Mouse (Mus musculus) stomach, embryonic 16.5 days (tissue): ENCODE results near the gene Cel. TPM values are rescaled to one million over a fixed set of nuclear protein-coding genes. Genes with fewer than 3 reads are reported as not detected.
A peak's percentile ranks its signal among the peaks of the same experiment; 100 is the strongest.

ENCODE experiments used
- ATAC-seq: fragments of 200-750 bp; cut with Nextera tagmentation; 2 replicates; pipeline ENCODE4 v1.8.0; 2017; ENCODE audit warnings: moderate number of reproducible peaks, moderate TSS enrichment; ENCODE audit not compliant: insufficient read depth, low FRiP score
- H3K27ac ChIP-seq: fragments of 300-500 bp; sonication (generic); 2 replicates; pipeline ENCODE4 v1.5.1; 2014; ENCODE audit warnings: low read length
- H3K27me3 ChIP-seq: fragments of 300-500 bp; sonication (generic); 2 replicates; pipeline ENCODE4 v1.6.1; 2014; ENCODE audit warnings: low read length, control low read depth, mixed read lengths; ENCODE audit not compliant: control insufficient read depth, insufficient read depth
- H3K36me3 ChIP-seq: fragments of 300-500 bp; sonication (generic); 2 replicates; pipeline ENCODE4 v1.6.1; 2014; ENCODE audit warnings: low read length; ENCODE audit not compliant: control insufficient read depth, insufficient read depth
- H3K4me1 ChIP-seq: fragments of 300-500 bp; sonication (generic); 2 replicates; pipeline ENCODE4 v1.6.1; 2014; ENCODE audit warnings: low read length, control low read depth, mixed read lengths; ENCODE audit not compliant: control insufficient read depth, insufficient read depth
- H3K4me2 ChIP-seq: fragments of 300-500 bp; sonication (generic); 2 replicates; pipeline ENCODE4 v1.6.1; 2014; ENCODE audit warnings: low read depth, low read length, mixed read lengths
- H3K4me3 ChIP-seq: fragments of 300-500 bp; sonication (generic); replicated peaks from 2 replicates; pipeline ENCODE4 v1.5.1; 2014; ENCODE audit warnings: mild to moderate bottlenecking, low read length
- H3K9ac ChIP-seq: fragments of 300-500 bp; sonication (generic); 2 replicates; pipeline ENCODE4 v1.6.1; 2014; ENCODE audit warnings: low read length
- H3K9me3 ChIP-seq: fragments of 300-500 bp; sonication (generic); replicated peaks from 2 replicates; pipeline ENCODE4 v1.6.1; 2016; ENCODE audit warnings: low read length, control low read depth; ENCODE audit not compliant: control insufficient read depth
- WGBS: fragments of 180-500 bp; shearing (Covaris S2); extraction: QIAGEN DNeasy Blood & Tissue Kit; methylation state at CpG from one replicate; pipeline ENCODE4 v1.1.7; 2014; 5-methylcytosine and 5-hydroxymethylcytosine counted together
- polyA plus RNA-seq: library from polyadenylated mRNA; unstranded; fragments of >200 nt; fragmentation: Nextera tagmentation; extraction: Ambion mirVana; gene quantifications from 2 replicates; pipeline ENCODE4 v1.2.1, GENCODE M21; 2015

The Cel gene
- polyA plus RNA-seq, 1 experiment from 2014 or later = 562 TPM

DNA sequence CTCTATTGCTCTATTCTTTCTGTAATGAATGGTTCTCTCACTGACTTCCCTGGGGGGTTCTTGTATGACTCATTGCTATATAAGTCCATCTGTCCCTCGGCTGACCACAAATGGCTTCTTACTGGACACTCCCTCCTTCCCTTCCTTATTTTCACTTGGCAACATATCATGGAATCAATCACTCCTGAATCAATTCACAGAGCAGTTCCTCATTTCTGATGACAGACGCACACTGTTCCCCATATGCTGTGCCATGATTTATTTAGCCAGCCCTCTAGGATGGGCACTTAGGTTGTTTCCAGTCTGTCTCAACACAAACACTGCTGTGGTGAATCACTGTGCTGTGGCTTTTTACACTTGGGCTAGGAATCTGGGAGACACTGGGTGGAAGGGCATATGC is 28.3 kb upstream of the Cel start:
- H3K4me2 ChIP-seq = no peak overlapping the region
- H3K27me3 ChIP-seq = no peaks in the 10 kb centered on the region
- 57% methylated on average over 2 of the region's 2 CpGs for WGBS
- no peak for ATAC-seq
- no peak overlapping the region for H3K27ac ChIP-seq
- no peak overlapping the region for H3K9ac ChIP-seq
- no peak overlapping the region for H3K4me3 ChIP-seq
- no peaks in the 10 kb centered on the region for H3K4me1 ChIP-seq
- no peaks in the 10 kb centered on the region for H3K9me3 ChIP-seq
- H3K36me3 ChIP-seq = no peaks in the 10 kb centered on the region

DNA sequence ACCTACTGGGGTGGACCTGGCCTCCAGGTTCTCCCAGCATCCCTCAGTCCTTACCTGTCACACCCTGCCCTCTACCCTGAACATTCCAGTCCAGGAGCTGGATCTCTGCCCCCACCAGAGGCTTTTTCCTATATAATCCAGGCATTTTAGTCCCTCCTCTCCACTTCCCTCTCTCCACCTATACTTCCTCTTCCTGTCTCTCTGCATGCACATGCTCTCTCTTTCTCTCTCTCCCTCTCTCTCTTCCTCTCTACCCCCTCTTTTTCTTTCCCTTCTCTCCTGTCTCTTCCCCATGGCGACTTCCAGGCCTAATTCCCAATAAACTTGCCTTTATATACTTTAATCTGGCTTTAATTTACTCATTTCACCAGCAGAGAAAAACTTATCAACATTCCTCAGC is 25.4 kb upstream of the Cel start:
- no peak overlapping the region for H3K27ac ChIP-seq
- H3K4me3 ChIP-seq = no peak overlapping the region
- no peaks in the 10 kb centered on the region for H3K36me3 ChIP-seq
- H3K27me3 ChIP-seq = no peaks in the 10 kb centered on the region
- no peak overlapping the region for H3K9ac ChIP-seq
- no peak overlapping the region for H3K4me2 ChIP-seq
- no peak for ATAC-seq
- no peaks in the 10 kb centered on the region for H3K9me3 ChIP-seq
- 27% methylated on average over 1 of the region's 1 CpGs for WGBS
- no peaks in the 10 kb centered on the region for H3K4me1 ChIP-seq

DNA sequence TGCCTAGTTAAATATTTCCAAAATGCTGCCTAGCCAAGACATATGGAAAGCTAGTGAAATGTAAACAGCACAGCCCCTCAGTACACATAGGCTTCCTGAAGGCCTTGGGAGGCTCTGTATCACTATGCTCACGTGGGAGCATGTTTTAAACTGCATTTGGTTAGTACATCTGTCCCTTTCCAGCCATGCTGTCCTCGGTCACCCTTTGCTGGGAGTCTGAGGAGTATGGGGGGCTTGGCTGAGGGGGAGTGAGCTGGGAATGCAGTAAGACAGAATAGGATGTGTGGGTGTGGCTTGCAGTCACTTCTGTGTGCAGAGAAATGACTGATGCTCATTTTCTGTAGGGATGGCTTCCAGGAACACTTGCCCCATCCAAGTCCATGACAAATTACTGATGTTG is 22.5 kb upstream of the Cel start:
- Histone ChIP-seq H3K4me3 (no peak overlapping the region), H3K4me2 (no peak overlapping the region), H3K9ac (no peak overlapping the region), H3K36me3 (no peaks in the 10 kb centered on the region), H3K27ac (no peak overlapping the region), H3K9me3 (no peaks in the 10 kb centered on the region), H3K4me1 (peaks cover 4% of the 10 kb centered on the region; the same call in 1 of the 2 replicates), H3K27me3 (no peaks in the 10 kb centered on the region)
- WGBS = 28% methylated on average over 2 of the region's 2 CpGs
- ATAC-seq = no peak

DNA sequence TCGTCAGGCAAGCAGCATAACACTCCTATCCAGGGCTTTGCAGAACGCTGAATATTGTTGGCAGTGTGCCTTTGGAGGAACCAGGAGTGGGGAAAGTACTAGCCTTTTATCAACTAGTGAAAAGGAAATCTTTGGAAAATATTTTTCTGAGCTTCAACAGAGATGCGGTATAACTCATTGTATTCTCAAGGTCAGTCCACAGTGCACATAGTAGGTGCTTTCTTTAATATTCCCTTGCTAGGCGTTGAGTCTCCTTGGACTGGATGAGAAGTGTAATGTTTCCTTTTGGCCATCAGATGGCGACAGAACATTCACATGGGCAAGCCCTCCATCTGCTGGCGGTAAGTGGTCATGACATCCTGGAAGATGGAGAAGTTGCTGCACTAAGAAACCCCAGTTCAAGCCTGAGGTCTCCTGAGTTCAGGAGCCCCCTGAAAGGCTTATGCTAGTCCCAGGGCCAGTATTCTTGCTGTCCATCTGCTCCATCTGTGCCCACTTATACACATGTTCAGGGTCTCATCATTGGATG is 21.9 kb upstream of the Cel start:
- Histone ChIP-seq H3K27me3 (no peaks in the 10 kb centered on the region), H3K9ac (no peak overlapping the region), H3K4me2 (no peak overlapping the region), H3K27ac (no peak overlapping the region), H3K36me3 (no peaks in the 10 kb centered on the region), H3K4me1 (peaks cover 4% of the 10 kb centered on the region; the same call in 1 of the 2 replicates), H3K9me3 (no peaks in the 10 kb centered on the region), H3K4me3 (no peak overlapping the region)
- 18% methylated on average over 6 of the region's 6 CpGs for WGBS
- ATAC-seq = no peak

DNA sequence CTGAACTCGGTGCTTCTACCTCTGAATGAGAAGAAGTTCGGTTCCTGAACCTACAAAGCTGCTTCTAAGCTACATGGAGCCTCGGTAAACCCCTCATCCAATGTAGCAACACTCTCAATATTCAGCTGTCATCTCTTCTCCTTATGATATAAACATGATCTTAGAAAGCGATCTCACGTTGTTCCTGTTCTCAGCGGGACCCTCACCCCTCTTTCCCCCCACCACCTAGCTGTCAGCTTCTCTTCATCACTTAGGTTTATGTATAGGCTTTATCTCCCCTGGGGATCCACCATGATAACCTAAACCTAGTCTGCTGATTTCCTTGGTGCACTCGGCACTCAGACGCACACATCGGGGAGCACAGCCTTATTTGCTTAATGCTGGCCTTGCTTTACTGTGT is 20.4 kb upstream of the Cel start, which contains the start of gene Gtf3c5:
Gene Gtf3c5, minus strand, starts transcription at position 101 of the 400 bp plus-strand sequence.
- 75% methylated on average over 9 of the region's 9 CpGs for WGBS
- no peak for ATAC-seq
- H3K9ac ChIP-seq = peak within 1 kb of the TSS; percentile 82
- peak within 1 kb of the TSS; percentile 80 for H3K4me3 ChIP-seq
- H3K4me2 ChIP-seq = peak within 1 kb of the TSS; percentile 67
- no peaks in the 10 kb centered on the region for H3K36me3 ChIP-seq
- H3K27me3 ChIP-seq = no peaks in the 10 kb centered on the region
- peaks cover 4% of the 10 kb centered on the region; the same call in 1 of the 2 replicates for H3K4me1 ChIP-seq
- peak within 1 kb of the TSS; percentile 86 for H3K27ac ChIP-seq
- no peaks in the 10 kb centered on the region for H3K9me3 ChIP-seq

DNA sequence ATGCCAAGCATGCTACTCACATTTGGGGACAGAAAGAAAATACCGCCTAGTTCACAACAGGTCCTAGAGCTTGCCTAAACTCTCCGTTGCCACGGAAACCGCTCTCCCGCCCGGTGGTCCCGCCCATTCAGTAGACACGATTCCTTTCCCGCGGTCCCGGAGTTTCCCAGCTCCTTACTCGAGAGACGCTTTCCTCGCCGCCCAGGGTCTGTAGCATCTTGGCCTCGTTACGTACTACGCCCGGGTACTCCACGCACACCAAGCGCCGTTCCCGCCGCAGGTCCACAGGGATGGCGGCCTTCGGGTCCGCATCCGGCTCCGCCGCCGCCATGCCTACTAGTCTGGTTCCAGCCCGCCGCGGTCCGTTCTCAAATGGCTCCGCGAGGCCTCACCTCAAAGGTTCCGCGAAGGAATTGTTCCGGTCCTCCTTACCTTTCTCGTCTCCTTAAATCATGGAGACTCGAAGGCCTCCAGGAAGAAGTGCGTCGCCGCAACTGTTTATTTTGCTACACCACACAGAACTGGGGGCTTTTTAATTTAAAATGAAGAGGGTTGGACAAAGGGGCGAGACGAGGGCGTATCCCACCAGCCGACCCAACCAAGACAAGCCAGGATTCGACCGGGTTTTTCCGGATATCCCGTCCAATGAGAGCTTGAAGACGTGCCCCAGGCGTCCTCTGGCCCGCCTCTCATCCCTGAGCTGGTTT is 19.6 kb upstream of the Cel start:
- Histone ChIP-seq H3K9ac (peak overlapping the region; percentile 82), H3K27ac (peak overlapping the region; percentile 86), H3K4me3 (peak overlapping the region; percentile 80), H3K9me3 (no peaks in the 10 kb centered on the region), H3K4me1 (peaks cover 4% of the 10 kb centered on the region; the same call in 1 of the 2 replicates), H3K36me3 (0 out of 2 replicates have a peak, but pooled peaks cover 3% of the 10 kb centered on the region), H3K27me3 (no peaks in the 10 kb centered on the region), H3K4me2 (peak overlapping the region; percentile 67)
- ATAC-seq = peak; percentile 94
- WGBS = under 1% methylated on average over 56 of the region's 56 CpGs

DNA sequence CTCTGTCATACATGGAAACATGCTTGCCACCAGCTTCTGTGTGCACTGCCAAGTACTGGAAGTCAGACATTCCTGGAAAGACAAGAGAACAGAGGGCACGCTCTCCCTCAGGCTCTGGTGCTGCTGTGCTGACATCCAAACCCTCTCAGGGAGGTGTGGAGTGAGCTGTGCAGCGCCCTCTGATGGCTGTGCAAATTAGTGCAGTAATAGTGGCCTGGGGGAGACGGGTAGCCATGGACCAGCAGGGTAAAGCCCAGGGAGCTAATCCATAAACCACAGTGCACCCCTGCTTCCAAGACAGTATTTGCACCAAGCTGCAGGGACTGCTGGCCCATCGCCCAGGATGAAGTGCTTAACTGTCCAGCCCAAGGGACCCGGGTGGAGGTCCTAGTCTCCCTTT is 14.8 kb upstream of the Cel start:
- 74% methylated on average over 5 of the region's 5 CpGs for WGBS
- ATAC-seq = no peak
- Histone ChIP-seq H3K27me3 (no peaks in the 10 kb centered on the region), H3K4me1 (peaks cover 4% of the 10 kb centered on the region; the same call in 1 of the 2 replicates), H3K27ac (no peak overlapping the region), H3K4me3 (no peak overlapping the region), H3K36me3 (0 out of 2 replicates have a peak, but pooled peaks cover 7% of the 10 kb centered on the region), H3K9ac (no peak overlapping the region), H3K9me3 (no peaks in the 10 kb centered on the region), H3K4me2 (no peak overlapping the region)

DNA sequence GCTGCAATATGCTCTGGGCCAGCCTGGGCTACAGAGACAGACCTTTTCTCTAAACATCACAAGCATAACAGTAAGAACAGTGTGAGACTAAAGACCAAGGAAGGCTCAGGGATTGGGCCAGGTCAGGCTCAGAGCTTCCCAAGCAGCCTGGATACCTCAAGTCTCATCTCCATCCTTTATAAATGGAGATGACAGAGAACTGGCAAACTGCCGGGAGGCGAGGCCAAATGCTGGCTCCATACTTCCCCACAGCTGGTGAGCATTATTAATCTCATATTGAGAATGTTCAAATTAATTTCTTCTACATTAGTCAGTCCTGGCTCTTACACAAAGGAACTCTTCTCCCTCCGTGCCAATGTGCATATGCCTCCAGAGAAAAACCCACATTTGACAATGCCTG is 13.6 kb upstream of the Cel start:
- no peak overlapping the region for H3K9ac ChIP-seq
- WGBS = 73% methylated on average over 3 of the region's 3 CpGs
- no peak overlapping the region for H3K27ac ChIP-seq
- no peak overlapping the region for H3K4me3 ChIP-seq
- ATAC-seq = no peak
- peaks cover 1% of the 10 kb centered on the region; the same call in 1 of the 2 replicates for H3K4me1 ChIP-seq
- H3K36me3 ChIP-seq = peaks cover 7% of the 10 kb centered on the region; the same call in 1 of the 2 replicates
- H3K9me3 ChIP-seq = no peaks in the 10 kb centered on the region
- no peaks in the 10 kb centered on the region for H3K27me3 ChIP-seq
- H3K4me2 ChIP-seq = no peak overlapping the region

DNA sequence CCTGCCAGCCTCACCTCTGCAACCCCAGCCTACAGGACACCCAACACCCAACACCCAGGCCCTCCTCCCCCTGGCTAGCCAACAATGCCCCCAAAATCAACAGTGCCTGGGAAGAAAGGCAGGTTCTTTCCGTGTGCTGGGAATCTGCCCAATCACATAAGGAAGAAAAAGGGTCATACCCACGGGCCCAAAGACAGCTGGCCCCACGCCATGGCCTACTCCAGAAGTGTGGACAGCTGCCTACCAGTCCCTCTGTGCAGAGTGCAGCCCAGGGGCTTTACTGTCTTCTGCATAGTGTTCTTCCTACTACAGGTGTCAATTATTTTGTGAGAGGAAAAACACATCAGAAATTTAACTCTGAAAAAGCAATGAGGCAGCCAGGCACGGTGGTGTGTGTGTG is 12.1 kb upstream of the Cel start:
- no peaks in the 10 kb centered on the region for H3K27me3 ChIP-seq
- peak; percentile 39; the same call in 1 of the 2 replicates for ATAC-seq
- H3K4me1 ChIP-seq = no peaks in the 10 kb centered on the region
- no peak overlapping the region for H3K4me2 ChIP-seq
- no peak overlapping the region for H3K4me3 ChIP-seq
- H3K27ac ChIP-seq = no peak overlapping the region
- WGBS = 72% methylated on average over 4 of the region's 4 CpGs
- H3K9me3 ChIP-seq = no peaks in the 10 kb centered on the region
- no peak overlapping the region for H3K9ac ChIP-seq
- H3K36me3 ChIP-seq = peaks cover 11% of the 10 kb centered on the region; the same call in 1 of the 2 replicates
